Mouse (Mus musculus): Measurements from ENCODE around the gene Efcab9. TPM values are rescaled to one million over a fixed set of nuclear protein-coding genes. Genes with fewer than 3 reads are reported as not detected.

Efcab9 gene
- total RNA-seq, 2 experiments from 2014 or later, result 0.41 TPM; not detected in 1

Other genes with a start within 250 kb of the Efcab9 start
- gene Hba-a1, start 248.6 kb downstream of the Efcab9 start, total RNA-seq (2021), result over 10,000 TPM in 1 of 2 experiments, 1,000 to 10,000 TPM in 1; 7,538 to 10,107 TPM
- gene Hbq1b, start 245.1 kb downstream of the Efcab9 start, total RNA-seq (2021), result 1 to 10 TPM in 1 of 2 experiments, not detected in 1; 1.4 TPM
- gene Hba-a2, start 235.6 kb downstream of the Efcab9 start, total RNA-seq (2021), result 1,000 to 10,000 TPM; 7,375 to 9,600 TPM
- gene Hbq1a, start 232.0 kb downstream of the Efcab9 start, total RNA-seq (2021), result under 1 TPM; 0.75 to 0.76 TPM
- gene Sh3pxd2b, start 184.3 kb downstream of the Efcab9 start, total RNA-seq (2021), result 1 to 10 TPM; 4.5 to 6.0 TPM
- gene Ubtd2, start 76.7 kb downstream of the Efcab9 start, total RNA-seq (2021), result 1 to 10 TPM; 4.7 to 7.0 TPM
- gene Stk10, start 1.2 kb upstream of the Efcab9 start, total RNA-seq (2021), result 1 to 10 TPM; 8.9 to 9.7 TPM
- gene Fbxw11, start 110.6 kb upstream of the Efcab9 start, total RNA-seq (2021), result 10 to 100 TPM; 49.5 to 51.3 TPM

Data from heart, postnatal 36 days (tissue).